Mouse (Mus musculus): ENCODE results near the gene 4930522H14Rik.

GRCm38 (mm10) chr4:109481424-109481823, 49.7 kb downstream of the 4930522H14Rik start:
- TF ChIP-seq CTCF (IDR thresholded peaks at IDR 0.05; ENCODE audit: low read depth) (no peak), EP300 (optimal IDR thresholded peaks at IDR 0.05) (no peak)
